Comparison of ENCODE assay signal across 8 mouse cellular contexts in the genomic region with DNA sequence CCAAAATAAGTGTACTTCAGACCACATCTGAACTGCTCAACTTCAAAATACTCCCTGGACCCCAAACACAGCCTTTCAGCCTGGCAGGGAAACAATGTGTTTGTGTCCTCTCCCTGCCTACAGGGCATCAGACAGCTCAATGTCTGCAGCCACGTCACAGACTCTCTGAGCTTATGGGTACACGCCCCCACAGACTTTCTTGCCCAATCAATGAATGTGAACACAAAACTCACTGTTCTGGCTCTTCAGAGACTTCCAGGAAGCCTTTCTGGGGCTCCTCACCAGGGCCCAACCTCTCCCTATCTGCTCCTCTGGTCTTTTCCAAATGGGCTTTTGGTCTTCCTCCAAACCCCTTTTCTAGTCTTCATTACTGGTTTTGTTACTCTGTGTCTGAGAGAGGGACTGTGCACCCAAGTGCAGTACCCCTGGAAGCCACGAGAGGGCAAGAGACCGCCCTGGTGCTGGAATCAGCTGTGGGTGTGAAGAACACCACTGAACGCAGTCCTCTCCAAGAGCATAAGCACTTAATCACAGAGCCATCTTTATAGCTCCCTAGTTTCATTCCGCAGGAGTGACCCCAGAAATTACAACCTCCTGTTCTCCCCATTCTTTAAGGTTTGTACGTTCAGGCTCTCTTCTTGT. TPM values are rescaled to one million over a fixed set of nuclear protein-coding genes. Genes with fewer than 3 reads are reported as not detected.
DNase-seq lines count a peak whose midpoint lies in the region; ATAC-seq and TF ChIP-seq lines count a peak whose summit lies in the region.

No protein-coding gene starts in this region.

- no peak overlapping the region for H3K4me2 ChIP-seq in intestine, embryonic 16.5 days (ENCODE audit: low read depth, low read length)

- WGBS in intestine, embryonic 16.5 days = 68% methylated on average over 7 of the region's 7 CpGs

- TF ChIP-seq EP300 in MEL (IDR thresholded peaks at IDR 0.05; ENCODE audit: low read depth in 1 of 2, low read length in 2 of 2) = no peak

- 0 out of 2 replicates have a peak, but pooled peaks have one; percentile 47 for ATAC-seq in intestine, embryonic 16.5 days
- ATAC-seq in megakaryocyte, adult 5-6 weeks (ENCODE audit: poor library complexity, severe bottlenecking) = peak; percentile 79

- no peaks in the 10 kb centered on the region for H3K4me1 ChIP-seq in MEL (ENCODE audit: control insufficient read depth in 1 of 2, insufficient read depth in 2 of 2, low read length in 2 of 2)
- H3K4me1 ChIP-seq in intestine, embryonic 16.5 days (ENCODE audit: control insufficient read depth, insufficient read depth, low read length) = no peaks in the 10 kb centered on the region

- no peak overlapping the region for H3K9ac ChIP-seq in MEL (ENCODE audit: control insufficient read depth, low read depth, low read length, poor library complexity, severe bottlenecking)
- H3K9ac ChIP-seq in intestine, embryonic 16.5 days (ENCODE audit: low read depth, low read length) = no peak overlapping the region

- H3K79me2 ChIP-seq in MEL (ENCODE audit: control insufficient read depth, insufficient read depth, low read length, poor library complexity) = no peaks in the 10 kb centered on the region

- TF ChIP-seq RAD21 in MEL (IDR thresholded peaks at IDR 0.05; ENCODE audit: low read depth, low read length) = peak; percentile 55

- H3K36me3 ChIP-seq in MEL (ENCODE audit: control insufficient read depth in 1 of 2, insufficient read depth in 2 of 2, low read length in 2 of 2) = peaks cover 0 to 5% of the 10 kb centered on the region in 2 experiments; a peak in 2 of 4 replicates
- peaks cover 53% of the 10 kb centered on the region for H3K36me3 ChIP-seq in intestine, embryonic 16.5 days (ENCODE audit: control insufficient read depth, insufficient read depth, low read length)

- no peak overlapping the region for H3K4me3 ChIP-seq in layer of hippocampus, adult 2 months
- H3K4me3 ChIP-seq in MEL (ENCODE audit: control insufficient read depth in 1 of 2, insufficient read depth in 1 of 2, low read depth in 2 of 2, low read length in 2 of 2) = no peak overlapping the region
- no peak overlapping the region for H3K4me3 ChIP-seq in intestine, embryonic 16.5 days (ENCODE audit: low read length)

- no peak for TF ChIP-seq POLR2A in MEL (IDR thresholded peaks at IDR 0.05; ENCODE audit: control insufficient read depth in 1 of 2, insufficient read depth in 1 of 2, low read depth in 1 of 2, low read length in 2 of 2, poor library complexity in 1 of 2)

- H3K9me3 ChIP-seq in MEL (replicated peaks; ENCODE audit: insufficient read depth, low read length) = no peaks in the 10 kb centered on the region
- H3K9me3 ChIP-seq in intestine, embryonic 16.5 days (ENCODE audit: control insufficient read depth, low read length) = no peaks in the 10 kb centered on the region

- DNase-seq in layer of hippocampus, adult 2 months (ENCODE audit: low spot score in 2 of 2) = no peak
- DNase-seq in layer of hippocampus, adult 9-10 months (ENCODE audit: low spot score) = no peak
- DNase-seq in MEL (ENCODE audit: low read depth, low spot score) (peak; percentile 73), adipocyte (ENCODE audit: low spot score) (no peak)
- peak; percentile 64 for DNase-seq in c-Kit-positive CD71-positive TER-119-positive erythroid progenitor cells, embryonic 14.5 days (ENCODE audit: low spot score)
- peak; percentile 82 for DNase-seq in thymus, postnatal 25 days

- H3K27ac ChIP-seq in layer of hippocampus, adult 2 months = no peak overlapping the region
- no peak overlapping the region for H3K27ac ChIP-seq in MEL (ENCODE audit: control insufficient read depth, low read depth, low read length)
- H3K27ac ChIP-seq in intestine, embryonic 16.5 days (ENCODE audit: low read length) = no peak overlapping the region

- no peaks in the 10 kb centered on the region for H3K27me3 ChIP-seq in MEL (ENCODE audit: control insufficient read depth in 1 of 2, insufficient read depth in 2 of 2, low read length in 2 of 2)
- no peaks in the 10 kb centered on the region for H3K27me3 ChIP-seq in intestine, embryonic 16.5 days (replicated peaks; ENCODE audit: control insufficient read depth, insufficient read depth, low read length)

- peak; percentile 88 for TF ChIP-seq CTCF in layer of hippocampus, adult 2 months (conservative IDR thresholded peaks at IDR 0.05)
- TF ChIP-seq CTCF in MEL (IDR thresholded peaks at IDR 0.05 in 2 of 3, conservative IDR thresholded peaks at IDR 0.05 in 1 of 3; ENCODE audit: control insufficient read depth in 1 of 3, insufficient read depth in 1 of 3, low read depth in 2 of 3, low read length in 3 of 3, poor library complexity in 1 of 3, severe bottlenecking in 1 of 3) = peak; percentile 81 to 93 (median 82)

TF ChIP-seq in MEL, 35 proteins besides CTCF, POLR2A, EP300 and RAD21:
- TF ChIP-seq SMC3 (IDR thresholded peaks at IDR 0.05; ENCODE audit: low read depth, low read length) = peak; percentile 84
- TF ChIP-seq KAT2A (conservative IDR thresholded peaks at IDR 0.05; ENCODE audit: low read depth, low read length) = no peak
- TF ChIP-seq HCFC1 (IDR thresholded peaks at IDR 0.05; ENCODE audit: low read depth, low read length) = no peak
- TF ChIP-seq ZMIZ1 (IDR thresholded peaks at IDR 0.05; ENCODE audit: low read depth, low read length) = no peak
- TF ChIP-seq ZC3H11A (IDR thresholded peaks at IDR 0.05; ENCODE audit: low read depth, low read length) = peak; percentile 32; the same call in 1 of the 2 replicates
- 0 out of 2 replicates have a peak, but pooled peaks have one; percentile 31 for TF ChIP-seq SIN3A (IDR thresholded peaks at IDR 0.05; ENCODE audit: low read length)
- TF ChIP-seq NELFE (IDR thresholded peaks at IDR 0.05; ENCODE audit: low read depth, low read length) = no peak
- TF ChIP-seq MEF2A (IDR thresholded peaks at IDR 0.05; ENCODE audit: extremely low read depth, insufficient replicate concordance, low read depth, low read length, poor library complexity, severe bottlenecking) = no peak

RNA-seq across cellular contexts. Expression of a gene that starts 14.8 kb away (rescaled TPM):
- total RNA-seq in layer of hippocampus, adult 2 months (2021) = 10 to 100 TPM; 77.6 to 81.4 TPM
- total RNA-seq in MEL (2012; rRNA removed) = 3.3 and 3.5 TPM in 2 replicates
- polyA plus RNA-seq in MEL (2012; ENCODE audit: insufficient read depth in 1 of 2, insufficient read length in 2 of 2, low read depth in 1 of 2, low replicate concordance in 2 of 2, missing spikeins in 1 of 2) = 10 to 100 TPM in 1 of 2 experiments, not detected in 1; 32.1 TPM
- 6.3 and 6.4 TPM in 2 replicates for polyA plus RNA-seq in intestine, embryonic 16.5 days (2015; fragmentation: Nextera tagmentation; extraction: Ambion mirVana)
- total RNA-seq in megakaryocyte, adult 5-6 weeks (2015) = 15.4 and 16.3 TPM in 2 replicates
- total RNA-seq in megakaryocyte, adult 5-6 weeks (2017) = 1.9 and 3.0 TPM in 2 replicates

RNA-seq across cellular contexts. Expression of a gene that starts 20.1 kb away (rescaled TPM):
- 10 to 100 TPM; 12.4 to 13.1 TPM for total RNA-seq in layer of hippocampus, adult 2 months (2021)
- total RNA-seq in MEL (2012; rRNA removed) = 4.2 and 5.0 TPM in 2 replicates
- 10 to 100 TPM in 1 of 2 experiments, not detected in 1; 24.1 TPM for polyA plus RNA-seq in MEL (2012; ENCODE audit: insufficient read depth in 1 of 2, insufficient read length in 2 of 2, low read depth in 1 of 2, low replicate concordance in 2 of 2, missing spikeins in 1 of 2)
- polyA plus RNA-seq in intestine, embryonic 16.5 days (2015; fragmentation: Nextera tagmentation; extraction: Ambion mirVana) = 61.4 and 62.6 TPM in 2 replicates
- total RNA-seq in megakaryocyte, adult 5-6 weeks (2015) = 77.1 and 78.6 TPM in 2 replicates
- total RNA-seq in megakaryocyte, adult 5-6 weeks (2017) = 12.7 and 14.1 TPM in 2 replicates

RNA-seq across cellular contexts. Expression of a gene that starts 21.7 kb away (rescaled TPM):
- total RNA-seq in layer of hippocampus, adult 2 months (2021) = 100 to 1,000 TPM; 166 to 168 TPM
- 17.7 and 18.3 TPM in 2 replicates for total RNA-seq in MEL (2012; rRNA removed)
- 10 to 100 TPM; 34.4 to 81.5 TPM for polyA plus RNA-seq in MEL (2012; ENCODE audit: insufficient read depth in 1 of 2, insufficient read length in 2 of 2, low read depth in 1 of 2, low replicate concordance in 2 of 2, missing spikeins in 1 of 2)
- 20.1 and 23.2 TPM in 2 replicates for polyA plus RNA-seq in intestine, embryonic 16.5 days (2015; fragmentation: Nextera tagmentation; extraction: Ambion mirVana)
- total RNA-seq in megakaryocyte, adult 5-6 weeks (2015) = 22.2 and 23.0 TPM in 2 replicates
- 9.6 and 12.2 TPM in 2 replicates for total RNA-seq in megakaryocyte, adult 5-6 weeks (2017)

RNA-seq across cellular contexts. Expression of a gene that starts 24.4 kb away (rescaled TPM):
- 10 to 100 TPM; 54.2 to 57.7 TPM for total RNA-seq in layer of hippocampus, adult 2 months (2021)
- 49.9 and 50.7 TPM in 2 replicates for total RNA-seq in MEL (2012; rRNA removed)
- 10 to 100 TPM in 1 of 2 experiments, not detected in 1; 78.9 TPM for polyA plus RNA-seq in MEL (2012; ENCODE audit: insufficient read depth in 1 of 2, insufficient read length in 2 of 2, low read depth in 1 of 2, low replicate concordance in 2 of 2, missing spikeins in 1 of 2)
- polyA plus RNA-seq in intestine, embryonic 16.5 days (2015; fragmentation: Nextera tagmentation; extraction: Ambion mirVana) = 54.0 and 56.0 TPM in 2 replicates
- total RNA-seq in megakaryocyte, adult 5-6 weeks (2015) = 41.4 and 46.3 TPM in 2 replicates
- 54.2 and 56.8 TPM in 2 replicates for total RNA-seq in megakaryocyte, adult 5-6 weeks (2017)

RNA-seq across cellular contexts. Expression of a gene that starts 24.6 kb away (rescaled TPM):
- 1 to 10 TPM; 5.7 to 8.4 TPM for total RNA-seq in layer of hippocampus, adult 2 months (2021)
- 7.5 and 7.7 TPM in 2 replicates for total RNA-seq in MEL (2012; rRNA removed)
- 10 to 100 TPM in 1 of 2 experiments, not detected in 1; 16.9 TPM for polyA plus RNA-seq in MEL (2012; ENCODE audit: insufficient read depth in 1 of 2, insufficient read length in 2 of 2, low read depth in 1 of 2, low replicate concordance in 2 of 2, missing spikeins in 1 of 2)
- 38.3 and 40.4 TPM in 2 replicates for polyA plus RNA-seq in intestine, embryonic 16.5 days (2015; fragmentation: Nextera tagmentation; extraction: Ambion mirVana)
- total RNA-seq in megakaryocyte, adult 5-6 weeks (2015) = 6.6 and 8.9 TPM in 2 replicates
- total RNA-seq in megakaryocyte, adult 5-6 weeks (2017) = 5.4 TPM in 2 replicates

Comparison
In these comparisons a context has a peak if more than half of its experiments do, and no peak if none do; other contexts are left out.
1. DNase-seq: peak in MEL (single experiment), c-Kit-positive CD71-positive TER-119-positive erythroid progenitor cells, embryonic 14.5 days (single experiment) and thymus, postnatal 25 days (single experiment); none in layer of hippocampus, adult 2 months (0 of 2), layer of hippocampus, adult 9-10 months (single experiment) and adipocyte (single experiment).
2. RNA of a gene that starts 14.8 kb away (total RNA-seq): 77.6 to 81.4 TPM in layer of hippocampus, adult 2 months; 1.9 to 16.3 TPM in megakaryocyte, adult 5-6 weeks and 3.3 to 3.5 TPM in MEL; every median in the first group is over 4 times any median in the second.